Mouse (Mus musculus) bone marrow, adult 2 months (tissue): ENCODE measurements around the gene Dusp3.

ENCODE experiments used
- CTCF ChIP-seq: fragments of 200-500 bp; IDR thresholded peaks from 2 replicates; pipeline ENCODE4 v1.5.1; 2011; ENCODE audit warnings: low read length, control low read depth; ENCODE audit not compliant: control insufficient read depth, insufficient read depth
- POLR2A ChIP-seq: fragments of 200-500 bp; IDR thresholded peaks from 2 replicates; pipeline ENCODE4 v1.6.1; 2011; ENCODE audit warnings: low read depth, mild to moderate bottlenecking, control low read depth, low read length, borderline replicate concordance; ENCODE audit not compliant: control insufficient read depth

DNA sequence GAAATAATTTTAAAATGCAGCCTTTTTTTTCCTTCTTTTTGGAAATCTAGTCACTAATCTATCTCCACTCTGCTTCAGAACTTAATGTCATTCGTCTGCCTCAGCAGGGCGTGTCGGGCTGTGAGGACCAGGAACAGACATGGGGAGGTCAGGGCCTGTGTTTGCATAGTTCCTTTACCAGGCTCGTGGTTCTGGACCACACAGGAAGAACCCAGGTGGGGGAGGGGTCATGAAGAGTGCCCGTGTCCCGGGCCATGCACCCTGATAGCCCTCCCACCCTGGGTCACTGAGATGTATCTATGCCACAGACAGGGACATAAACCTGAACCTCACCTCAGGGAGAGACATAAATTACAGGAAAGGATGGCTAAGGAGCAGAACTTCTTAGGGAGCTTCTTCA, 12.6 kb downstream of the Dusp3 start:
- TF ChIP-seq CTCF (no peak), POLR2A (no peak)
